Mouse (Mus musculus) layer of hippocampus, adult 2 months (tissue): Measurements from ENCODE around the gene Rabl6. TPM values are rescaled to one million over a fixed set of nuclear protein-coding genes. Genes with fewer than 3 reads are reported as not detected.

Source experiments
- DNase-seq, 2 experiments: peaks; one replicate each; pipeline ENCODE4 v3.0.0; 2022; ENCODE audit warnings: low spot score in 2 of 2
- H3K27ac ChIP-seq: fragments of 200-600 bp; 2 replicates; pipeline ENCODE4 v1.8.1; 2022
- H3K4me3 ChIP-seq: fragments of 200-600 bp; 2 replicates; pipeline ENCODE4 v1.8.1; 2022; ENCODE audit warnings: mild to moderate bottlenecking
- CTCF ChIP-seq: fragments of 200-600 bp; conservative IDR thresholded peaks from 2 replicates; pipeline ENCODE4 v1.8.1; 2022; ENCODE audit warnings: antibody characterized with exemption, mild to moderate bottlenecking, moderate library complexity
- total RNA-seq, 2 experiments: library from RNA; stranded (reverse); gene quantifications; 2 replicates each; pipeline ENCODE4 v1.2.3; 2021

The Rabl6 gene
- total RNA-seq, 2 experiments from 2014 or later, result 149 to 151 TPM

GRCm38 (mm10) chr2:25545996-25546810 is 62.1 kb downstream of the Rabl6 start:
- Histone ChIP-seq H3K27ac (peak overlapping the region; percentile 83), H3K4me3 (peak overlapping the region; percentile 69)
- no peak for DNase-seq
- no peak for TF ChIP-seq CTCF

GRCm38 (mm10) chr2:25541644-25542367 is 66.5 kb downstream of the Rabl6 start:
- Histone ChIP-seq H3K27ac (no peak overlapping the region), H3K4me3 (no peak overlapping the region)
- no peak for DNase-seq
- no peak for TF ChIP-seq CTCF

- no peak for TF ChIP-seq CTCF
- DNase-seq, result no peak
- Histone ChIP-seq H3K27ac (no peak overlapping the region), H3K4me3 (no peak overlapping the region)
Observed at GRCm38 (mm10) chr2:25540541-25540948, 67.8 kb downstream of the Rabl6 start.

GRCm38 (mm10) chr2:25536531-25536930 is 71.8 kb downstream of the Rabl6 start:
- H3K4me3 ChIP-seq, result no peak overlapping the region
- no peak overlapping the region for H3K27ac ChIP-seq
- no peak for DNase-seq
- no peak for TF ChIP-seq CTCF

GRCm38 (mm10) chr2:25534866-25535182 is 73.5 kb downstream of the Rabl6 start:
- Histone ChIP-seq H3K4me3 (no peak overlapping the region), H3K27ac (no peak overlapping the region)
- TF ChIP-seq CTCF, result no peak
- no peak for DNase-seq

- no peak for TF ChIP-seq CTCF
- H3K4me3 ChIP-seq, result no peak overlapping the region
- peak in 1 of 2 experiments; percentile 41 for DNase-seq
- peak overlapping the region; percentile 19; the same call in 1 of the 2 replicates for H3K27ac ChIP-seq
Observed at GRCm38 (mm10) chr2:25534178-25534865, 74.0 kb downstream of the Rabl6 start.

GRCm38 (mm10) chr2:25533707-25534106 is 74.6 kb downstream of the Rabl6 start:
- no peak overlapping the region for H3K4me3 ChIP-seq
- DNase-seq, result no peak
- peak; percentile 35; the same call in 1 of the 2 replicates for TF ChIP-seq CTCF
- peak overlapping the region; percentile 23; the same call in 1 of the 2 replicates for H3K27ac ChIP-seq

Other genes starting within 250 kb of the Rabl6 start
- 10 to 100 TPM; 14.6 to 19.8 TPM for gene Uap1l1, start 242.8 kb downstream of the Rabl6 start, total RNA-seq
- gene Sapcd2, start 236.2 kb downstream of the Rabl6 start, total RNA-seq, result 1 to 10 TPM; 3.0 to 4.0 TPM
- gene Entpd2, start 212.6 kb downstream of the Rabl6 start, total RNA-seq, result 10 to 100 TPM; 14.6 to 16.6 TPM
- gene Npdc1, start 209.2 kb downstream of the Rabl6 start, total RNA-seq, result 100 to 1,000 TPM; 429 to 433 TPM
- under 1 TPM in 1 of 2 experiments, not detected in 1; 0.37 TPM for gene Fut7, start 185.3 kb downstream of the Rabl6 start, total RNA-seq
- gene Abca2, start 179.8 kb downstream of the Rabl6 start, total RNA-seq, result 100 to 1,000 TPM; 159 to 167 TPM
- under 1 TPM in 1 of 2 experiments, not detected in 1; 0.49 TPM for gene Clic3, start 151.7 kb downstream of the Rabl6 start, total RNA-seq
- gene Paxx, start 147.4 kb downstream of the Rabl6 start, total RNA-seq, result 10 to 100 TPM; 55.7 to 62.1 TPM
- gene Ptgds, start 138.5 kb downstream of the Rabl6 start, total RNA-seq, result 100 to 1,000 TPM; 541 to 735 TPM
- not detected for gene Lcn12, start 114.6 kb downstream of the Rabl6 start, total RNA-seq
- gene Fbxw5, start 107.8 kb downstream of the Rabl6 start, total RNA-seq, result 100 to 1,000 TPM; 109 to 120 TPM
- 1 to 10 TPM in 1 of 2 experiments, under 1 TPM in 1; 0.97 to 1.5 TPM for gene C8g, start 106.8 kb downstream of the Rabl6 start, total RNA-seq
- 10 to 100 TPM; 10.9 to 12.0 TPM for gene Traf2, start 61.6 kb downstream of the Rabl6 start, total RNA-seq
- 100 to 1,000 TPM; 193 to 200 TPM for gene Edf1, start 50.7 kb downstream of the Rabl6 start, total RNA-seq
- 1 to 10 TPM; 2.8 to 3.5 TPM for gene Mamdc4, start 33.7 kb downstream of the Rabl6 start, total RNA-seq
- gene Phpt1, start 33.3 kb downstream of the Rabl6 start, total RNA-seq, result 10 to 100 TPM; 59.1 to 67.5 TPM
- 100 to 1,000 TPM; 106 to 120 TPM for gene Ajm1, start 26.8 kb downstream of the Rabl6 start, total RNA-seq
- not detected for gene Ccdc183, start 9.2 kb upstream of the Rabl6 start, total RNA-seq
- 10 to 100 TPM; 14.1 to 15.4 TPM for gene Tmem141, start 13.5 kb upstream of the Rabl6 start, total RNA-seq
- gene Fcna, start 19.5 kb upstream of the Rabl6 start, total RNA-seq, result under 1 TPM; 0.79 TPM
- not detected for gene Lcn8, start 44.6 kb upstream of the Rabl6 start, total RNA-seq
- not detected for gene Lcn5, start 49.4 kb upstream of the Rabl6 start, total RNA-seq
- gene Lcn6, start 68.3 kb upstream of the Rabl6 start, total RNA-seq, result not detected
- not detected for gene Lcn10, start 74.2 kb upstream of the Rabl6 start, total RNA-seq
- not detected for gene Obp2a, start 91.5 kb upstream of the Rabl6 start, total RNA-seq
- gene Bmyc, start 98.2 kb upstream of the Rabl6 start, total RNA-seq, result 10 to 100 TPM; 83.7 to 88.9 TPM
- under 1 TPM in 1 of 2 experiments, not detected in 1; 0.86 TPM for gene Obp2b, start 128.5 kb upstream of the Rabl6 start, total RNA-seq
- not detected for gene Lcn3, start 157.0 kb upstream of the Rabl6 start, total RNA-seq
- gene Lcn11, start 168.5 kb upstream of the Rabl6 start, total RNA-seq, result not detected
- gene Gm13539, start 173.7 kb upstream of the Rabl6 start, total RNA-seq, result not detected
- not detected for gene Glt6d1, start 207.3 kb upstream of the Rabl6 start, total RNA-seq
- gene Lcn9, start 214.6 kb upstream of the Rabl6 start, total RNA-seq, result not detected
- not detected for gene Sohlh1, start 238.7 kb upstream of the Rabl6 start, total RNA-seq